Mouse (Mus musculus): ENCODE results near the gene Cavin4. TPM values are rescaled to one million over a fixed set of nuclear protein-coding genes. Genes with fewer than 3 reads are reported as not detected.
A peak's percentile ranks its signal among the peaks of the same experiment; 100 is the strongest.

Gene Cavin4
- polyA plus RNA-seq, 1 experiment from 2014 or later, result 1.9 TPM

DNA sequence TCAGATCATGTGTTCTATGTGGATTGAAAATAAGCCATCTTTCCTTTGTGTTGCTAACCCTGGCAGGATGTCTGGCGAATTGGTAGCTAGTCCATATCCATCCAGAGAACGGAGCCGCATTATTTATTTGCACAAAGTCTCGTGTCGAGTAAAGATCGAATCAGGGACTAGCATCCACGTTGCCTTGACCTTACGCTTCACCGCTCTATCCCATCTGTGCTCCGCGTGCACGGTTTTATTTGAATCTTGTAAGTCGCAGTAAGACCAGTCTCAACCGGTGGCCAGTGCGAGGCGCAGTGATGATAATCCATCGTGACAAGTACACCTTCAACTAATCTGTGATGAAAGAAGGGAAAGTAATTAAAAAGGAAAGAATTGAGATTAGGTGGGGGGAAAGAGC lies 23.8 kb upstream of the Cavin4 start:
- no peak for ATAC-seq (ENCODE audit: low FRiP score)
- Histone ChIP-seq H3K27me3 (no peaks in the 10 kb centered on the region), H3K4me3 (replicated peaks) (no peak overlapping the region), H3K36me3 (replicated peaks) (peaks cover 70% of the 10 kb centered on the region), H3K4me1 (peaks cover 6% of the 10 kb centered on the region; the same call in 1 of the 2 replicates), H3K4me2 (no peak overlapping the region), H3K9ac (no peak overlapping the region), H3K9me3 (no peaks in the 10 kb centered on the region), H3K27ac (no peak overlapping the region)
- 93% methylated on average over 17 of the region's 17 CpGs for WGBS

GRCm38 (mm10) chr4:48643801-48644200 lies 19.5 kb upstream of the Cavin4 start:
- Histone ChIP-seq H3K27me3 (no peaks in the 10 kb centered on the region), H3K4me3 (replicated peaks) (no peak overlapping the region), H3K4me2 (no peak overlapping the region), H3K36me3 (replicated peaks) (peaks cover 85% of the 10 kb centered on the region), H3K27ac (no peak overlapping the region), H3K9ac (no peak overlapping the region), H3K4me1 (no peaks in the 10 kb centered on the region), H3K9me3 (no peaks in the 10 kb centered on the region)
- 97% methylated on average over 6 of the region's 6 CpGs for WGBS
- no peak for ATAC-seq (ENCODE audit: low FRiP score)

GRCm38 (mm10) chr4:48646143-48646542 lies 17.2 kb upstream of the Cavin4 start:
- Histone ChIP-seq H3K4me3 (replicated peaks) (no peak overlapping the region), H3K9ac (no peak overlapping the region), H3K27ac (no peak overlapping the region), H3K9me3 (no peaks in the 10 kb centered on the region), H3K4me1 (no peaks in the 10 kb centered on the region), H3K36me3 (replicated peaks) (peaks cover 78% of the 10 kb centered on the region), H3K4me2 (no peak overlapping the region), H3K27me3 (no peaks in the 10 kb centered on the region)
- no peak for ATAC-seq (ENCODE audit: low FRiP score)
- WGBS, result 90% methylated on average over 5 of the region's 5 CpGs

DNA sequence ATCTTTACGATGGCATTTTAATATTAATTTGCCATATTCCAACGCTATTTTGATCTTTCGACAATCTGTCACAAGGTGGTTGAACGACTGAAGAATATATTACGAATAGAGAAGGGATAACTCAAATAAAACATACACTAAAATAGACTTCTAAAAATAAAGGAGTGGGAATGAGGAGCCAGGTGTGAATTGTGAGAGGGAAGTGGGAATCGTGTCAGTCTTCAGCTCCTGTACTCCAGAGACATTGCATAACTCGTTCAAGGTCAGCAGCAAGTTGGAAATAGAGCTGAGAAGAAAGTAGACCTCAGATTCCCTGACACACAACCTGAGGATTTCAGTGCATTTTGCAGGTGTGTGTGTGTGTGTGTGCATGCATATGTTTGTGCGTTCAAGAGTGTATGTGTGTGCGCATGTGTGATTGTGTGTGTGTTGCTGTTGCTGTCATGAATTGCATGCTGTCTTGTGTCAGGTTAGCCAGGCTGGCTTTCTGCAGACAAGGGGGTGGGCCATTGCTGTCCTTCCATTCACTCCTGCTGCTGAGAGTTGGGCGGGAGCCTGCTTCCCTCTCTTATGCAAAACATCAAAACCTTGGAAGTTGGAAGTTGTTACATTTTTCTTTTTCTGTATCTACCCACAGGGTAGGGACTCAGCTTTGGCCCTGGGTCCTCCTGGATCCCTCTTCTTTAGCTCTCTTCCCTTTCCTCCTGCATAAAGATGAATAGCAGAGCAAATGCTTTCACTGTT lies 12.5 kb upstream of the Cavin4 start:
- WGBS, result 92% methylated on average over 10 of the region's 10 CpGs

GRCm38 (mm10) chr4:48654118-48654517 lies 9.2 kb upstream of the Cavin4 start:
- Histone ChIP-seq H3K27me3 (no peaks in the 10 kb centered on the region), H3K4me3 (replicated peaks) (no peak overlapping the region), H3K36me3 (replicated peaks) (peaks cover 83% of the 10 kb centered on the region), H3K9ac (no peak overlapping the region), H3K4me2 (no peak overlapping the region), H3K4me1 (no peaks in the 10 kb centered on the region), H3K27ac (no peak overlapping the region), H3K9me3 (no peaks in the 10 kb centered on the region)
- ATAC-seq (ENCODE audit: low FRiP score), result no peak
- 81% methylated on average over 4 of the region's 4 CpGs for WGBS

More for the DNA sequence above, 12.5 kb upstream of the Cavin4 start:
- no peak overlapping the region for H3K9ac ChIP-seq
- H3K27ac ChIP-seq, result no peak overlapping the region
- H3K36me3 ChIP-seq (replicated peaks), result peaks cover 77% of the 10 kb centered on the region
- H3K4me1 ChIP-seq, result no peaks in the 10 kb centered on the region
- no peak overlapping the region for H3K4me2 ChIP-seq
- H3K4me3 ChIP-seq (replicated peaks), result no peak overlapping the region
- ATAC-seq (ENCODE audit: low FRiP score), result no peak
- H3K27me3 ChIP-seq, result no peaks in the 10 kb centered on the region
- no peaks in the 10 kb centered on the region for H3K9me3 ChIP-seq

GRCm38 (mm10) chr4:48656530-48656929 lies 6.8 kb upstream of the Cavin4 start:
- H3K27ac ChIP-seq, result no peak overlapping the region
- 94% methylated on average over 8 of the region's 8 CpGs for WGBS

GRCm38 (mm10) chr4:48660144-48660543 lies 3.2 kb upstream of the Cavin4 start:
- Histone ChIP-seq H3K36me3 (replicated peaks) (peaks cover 82% of the 10 kb centered on the region), H3K4me2 (no peak overlapping the region), H3K4me1 (no peaks in the 10 kb centered on the region), H3K4me3 (replicated peaks) (no peak overlapping the region), H3K27ac (no peak overlapping the region), H3K9me3 (no peaks in the 10 kb centered on the region), H3K9ac (no peak overlapping the region), H3K27me3 (no peaks in the 10 kb centered on the region)
- WGBS, result 95% methylated on average over 4 of the region's 4 CpGs
- ATAC-seq (ENCODE audit: low FRiP score), result no peak

More at GRCm38 (mm10) chr4:48656530-48656929, 6.8 kb upstream of the Cavin4 start:
- no peaks in the 10 kb centered on the region for H3K27me3 ChIP-seq
- no peak overlapping the region for H3K4me3 ChIP-seq (replicated peaks)
- peaks cover 89% of the 10 kb centered on the region for H3K36me3 ChIP-seq (replicated peaks)
- no peak for ATAC-seq (ENCODE audit: low FRiP score)
- no peak overlapping the region for H3K4me2 ChIP-seq
- no peaks in the 10 kb centered on the region for H3K9me3 ChIP-seq
- H3K9ac ChIP-seq, result no peak overlapping the region
- H3K4me1 ChIP-seq, result no peaks in the 10 kb centered on the region

DNA sequence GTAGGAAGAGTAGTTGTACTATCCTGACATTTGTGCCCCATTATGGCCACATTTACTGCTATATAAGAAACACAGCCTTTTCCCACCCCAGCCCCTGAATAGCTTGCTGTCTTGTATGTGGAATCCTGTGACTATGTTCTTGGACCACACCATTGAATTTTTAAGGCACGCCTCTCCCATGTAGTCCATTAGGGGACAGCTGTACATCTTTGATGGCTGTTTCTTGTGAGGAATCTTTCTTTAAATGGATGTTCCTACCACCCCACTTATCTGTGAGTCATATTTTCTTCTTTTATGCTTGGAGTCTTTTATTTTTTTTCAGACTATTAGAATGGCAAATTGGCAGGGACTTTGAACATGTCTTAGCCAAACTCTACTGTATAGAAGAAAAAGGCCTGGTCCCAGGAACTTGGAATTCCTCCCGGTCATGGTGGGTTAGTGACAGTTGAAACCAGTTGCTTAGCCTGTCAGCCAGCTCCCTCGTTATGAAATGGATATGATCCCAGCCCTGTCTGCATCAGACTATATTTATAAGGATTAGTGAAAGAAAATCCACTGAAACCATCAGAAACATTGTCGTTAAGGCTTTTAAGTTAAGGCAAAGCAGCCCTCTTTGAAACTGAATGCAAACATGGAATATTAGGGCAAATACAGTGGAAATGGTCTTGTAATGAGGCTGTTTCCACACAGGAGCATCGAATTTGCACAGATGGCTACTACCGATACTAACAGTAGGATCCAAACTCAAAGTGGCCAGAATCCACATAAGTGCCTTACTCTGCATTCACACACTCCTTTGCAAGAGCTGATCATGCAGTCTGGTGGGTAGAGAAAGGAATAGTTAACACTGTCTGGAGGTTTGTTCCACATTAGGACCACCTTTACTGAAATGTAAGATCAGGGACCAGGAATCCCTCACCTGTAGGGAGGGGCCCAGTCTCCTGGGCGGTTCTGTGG lies 2.4 kb upstream of the Cavin4 start:
- no peaks in the 10 kb centered on the region for H3K27me3 ChIP-seq
- 0 out of 2 replicates have a peak overlapping the region, but pooled peaks have one; percentile 15 for H3K27ac ChIP-seq

DNA sequence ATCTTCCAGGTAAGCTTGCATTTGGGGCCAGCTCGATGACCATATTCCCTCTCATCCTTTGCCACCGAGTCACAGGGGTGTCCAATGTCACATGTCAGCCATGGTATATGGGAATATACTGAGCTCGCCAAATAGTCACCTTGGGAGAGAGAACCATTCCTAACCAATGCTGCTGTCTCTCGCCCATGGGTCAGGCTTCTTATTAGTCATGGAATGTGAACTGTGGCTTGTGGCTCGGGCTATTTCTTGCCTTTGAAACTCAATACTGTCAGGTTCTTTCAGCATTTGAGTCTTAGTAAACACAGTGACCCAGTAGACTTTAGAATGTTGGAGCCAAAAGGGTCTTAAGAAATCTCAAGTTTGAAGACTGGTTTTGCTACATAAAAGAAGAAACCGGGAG lies 707 bp downstream of the Cavin4 start:
- peaks cover 53% of the 10 kb centered on the region for H3K36me3 ChIP-seq (replicated peaks)
- no peak overlapping the region for H3K27ac ChIP-seq
- no peaks in the 10 kb centered on the region for H3K27me3 ChIP-seq
- ATAC-seq (ENCODE audit: low FRiP score), result no peak
- no peak overlapping the region for H3K4me3 ChIP-seq (replicated peaks)
- no peaks in the 10 kb centered on the region for H3K9me3 ChIP-seq
- no peaks in the 10 kb centered on the region for H3K4me1 ChIP-seq
- H3K9ac ChIP-seq, result no peak overlapping the region
- H3K4me2 ChIP-seq, result no peak overlapping the region
- 93% methylated on average over 6 of the region's 6 CpGs for WGBS

More for the DNA sequence above, 2.4 kb upstream of the Cavin4 start:
- no peak overlapping the region for H3K9ac ChIP-seq
- H3K36me3 ChIP-seq (replicated peaks), result peaks cover 74% of the 10 kb centered on the region
- no peak overlapping the region for H3K4me2 ChIP-seq
- ATAC-seq (ENCODE audit: low FRiP score), result 0 out of 2 replicates have a peak, but pooled peaks have one; percentile 30
- H3K4me3 ChIP-seq (replicated peaks), result no peak overlapping the region
- no peaks in the 10 kb centered on the region for H3K4me1 ChIP-seq
- H3K9me3 ChIP-seq, result no peaks in the 10 kb centered on the region
- WGBS, result 90% methylated on average over 7 of the region's 7 CpGs

GRCm38 (mm10) chr4:48667279-48667678 lies 4.0 kb downstream of the Cavin4 start:
- Histone ChIP-seq H3K4me3 (replicated peaks) (no peak overlapping the region), H3K36me3 (replicated peaks) (peaks cover 43% of the 10 kb centered on the region), H3K4me2 (no peak overlapping the region), H3K27ac (no peak overlapping the region), H3K4me1 (no peaks in the 10 kb centered on the region), H3K9ac (no peak overlapping the region), H3K9me3 (no peaks in the 10 kb centered on the region), H3K27me3 (no peaks in the 10 kb centered on the region)
- no peak for ATAC-seq (ENCODE audit: low FRiP score)
- WGBS, result 89% methylated on average over 6 of the region's 6 CpGs

DNA sequence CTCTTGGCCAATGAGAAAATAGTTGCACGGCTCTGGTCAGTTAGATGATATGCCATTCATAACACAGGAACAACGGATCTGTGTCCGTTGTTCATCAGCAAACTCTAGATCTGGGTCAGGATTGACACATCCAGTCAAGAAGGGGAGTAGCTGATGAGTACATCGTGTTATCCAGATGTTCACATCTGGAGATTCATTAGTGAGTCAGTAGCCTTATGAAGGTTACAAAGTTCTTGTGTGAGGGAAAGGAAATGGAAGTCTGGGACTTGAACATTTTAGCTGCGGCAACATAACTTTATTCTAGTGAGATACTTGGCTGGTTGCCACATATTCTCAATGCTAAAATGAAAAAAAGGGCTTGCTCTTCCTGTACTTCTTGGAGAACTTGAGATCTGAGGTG lies 9.6 kb downstream of the Cavin4 start:
- no peak overlapping the region for H3K4me2 ChIP-seq
- H3K4me3 ChIP-seq (replicated peaks), result no peak overlapping the region
- no peak for ATAC-seq (ENCODE audit: low FRiP score)
- H3K4me1 ChIP-seq, result no peaks in the 10 kb centered on the region
- H3K9me3 ChIP-seq, result no peaks in the 10 kb centered on the region
- no peak overlapping the region for H3K9ac ChIP-seq
- 94% methylated on average over 5 of the region's 5 CpGs for WGBS
- H3K27ac ChIP-seq, result no peak overlapping the region
- peaks cover 64% of the 10 kb centered on the region for H3K36me3 ChIP-seq (replicated peaks)
- H3K27me3 ChIP-seq, result no peaks in the 10 kb centered on the region

DNA sequence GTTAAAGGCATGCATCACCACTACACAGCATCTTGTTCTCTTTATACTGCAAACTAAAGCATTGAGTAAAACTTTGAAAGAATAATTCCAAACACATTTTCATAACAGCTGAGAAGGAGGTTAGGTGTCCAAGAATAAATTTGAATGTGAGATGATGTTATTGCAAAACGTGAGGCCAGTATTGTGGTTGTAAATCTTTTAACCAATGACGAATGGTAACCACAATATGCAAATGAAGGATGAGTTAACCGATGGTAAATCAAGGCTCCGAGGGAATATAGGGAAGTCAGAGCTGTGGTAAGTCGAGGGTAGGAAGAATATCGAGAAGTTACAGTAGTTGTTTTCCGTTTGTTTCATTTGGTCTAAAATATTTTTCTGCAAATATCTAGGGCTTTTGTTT lies 11.1 kb downstream of the Cavin4 start:
- no peak overlapping the region for H3K27ac ChIP-seq
- H3K36me3 ChIP-seq (replicated peaks), result peaks cover 64% of the 10 kb centered on the region
- no peak for ATAC-seq (ENCODE audit: low FRiP score)
- 92% methylated on average over 7 of the region's 7 CpGs for WGBS
- H3K9ac ChIP-seq, result no peak overlapping the region
- no peak overlapping the region for H3K4me2 ChIP-seq
- H3K4me3 ChIP-seq (replicated peaks), result no peak overlapping the region
- no peaks in the 10 kb centered on the region for H3K9me3 ChIP-seq
- no peaks in the 10 kb centered on the region for H3K4me1 ChIP-seq
- no peaks in the 10 kb centered on the region for H3K27me3 ChIP-seq

Measured in forebrain, embryonic 12.5 days (tissue).